Mouse (Mus musculus): ENCODE measurements around the gene Plch2.
"Not testable (repeated sequence)": the region's sequence is repeated elsewhere in the genome, so short reads cannot be mapped to it uniquely, and the experiment has no call there.

Gene Plch2

DNA sequence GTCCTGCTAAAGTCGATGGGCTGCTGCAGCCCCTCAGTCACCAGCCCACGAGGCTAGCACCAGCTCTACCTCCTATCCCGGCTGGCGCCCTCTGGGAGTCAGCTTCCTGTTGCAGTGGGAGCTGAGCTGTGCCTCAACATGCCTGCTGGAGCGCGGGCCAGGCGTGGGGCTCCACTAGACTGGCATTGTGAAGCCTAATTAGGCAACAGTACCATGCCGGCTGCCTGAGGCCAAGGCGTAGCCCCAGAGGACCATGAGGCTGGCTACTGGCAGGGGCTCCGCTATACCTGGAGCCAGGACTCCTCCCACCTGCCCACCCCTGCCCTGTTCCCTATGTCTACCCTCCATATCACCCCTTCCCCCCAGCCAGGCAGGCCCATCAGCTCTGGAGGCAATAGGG, at the start of gene Plch2:
Gene Plch2 (minus strand): TSS at position 61 of the 400 bp plus-strand sequence.
- DNase-seq, result no peak

- no peak for DNase-seq
These were observed 42.0 kb upstream of the Plch2 start for GRCm38 (mm10) chr4:155098572-155098971.

DNA sequence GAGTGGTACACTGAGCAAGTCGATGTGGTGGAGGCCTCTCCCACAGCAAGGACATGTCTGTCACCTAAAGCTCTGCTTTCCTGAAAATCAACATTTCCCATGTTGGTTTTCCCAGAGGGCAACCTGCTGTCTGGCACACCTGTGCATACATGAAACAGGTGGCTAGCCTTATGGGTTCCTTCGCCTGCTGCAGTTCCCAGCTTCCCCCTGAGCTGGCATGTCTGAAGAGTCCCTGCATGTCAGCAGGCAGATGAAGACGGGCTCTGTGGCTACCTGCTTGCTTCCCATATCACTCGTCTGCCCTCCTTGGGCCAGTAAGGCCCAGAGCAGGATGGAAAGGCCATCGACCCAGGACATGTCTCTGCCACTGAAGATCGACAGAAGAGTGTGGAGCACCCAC, 40.9 kb upstream of the Plch2 start:
- DNase-seq, result no peak

GRCm38 (mm10) chr4:155095967-155096366, 39.4 kb upstream of the Plch2 start:
- DNase-seq, result no peak

DNA sequence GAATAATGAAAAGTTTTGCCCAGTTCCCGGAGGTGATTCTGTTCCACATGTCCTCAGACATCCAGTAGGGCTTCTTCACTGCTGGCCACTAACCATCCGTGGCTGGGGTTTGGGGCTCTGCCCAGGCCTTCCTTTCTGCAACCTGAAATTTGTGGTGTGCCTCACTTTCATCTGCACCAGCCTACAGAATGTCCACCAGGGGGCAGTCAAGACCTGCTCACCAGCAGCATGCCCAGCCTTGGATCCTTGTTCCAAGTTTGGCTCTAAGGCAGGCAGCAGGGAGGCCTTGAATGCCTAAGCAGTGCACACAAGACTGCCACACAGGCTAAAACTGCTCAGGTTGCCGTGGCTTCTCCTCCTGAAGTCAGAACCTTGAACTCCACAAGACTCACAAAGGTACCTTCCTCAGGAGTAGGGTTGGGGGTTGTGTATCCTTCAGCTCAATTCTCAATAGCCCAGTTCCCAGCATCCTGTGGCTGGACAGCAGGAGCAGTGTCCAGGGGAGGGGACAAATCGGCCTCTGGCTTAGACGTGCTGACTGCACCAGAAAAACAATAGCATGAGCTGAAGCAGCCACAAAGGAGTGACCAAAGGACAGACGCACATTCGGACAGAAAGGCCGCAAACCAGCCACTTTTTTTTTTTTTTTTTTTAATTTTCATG, 38.8 kb upstream of the Plch2 start:
- DNase-seq, result peak; percentile 89

- peak; percentile 72 to 75 for DNase-seq
These were observed 38.0 kb upstream of the Plch2 start for GRCm38 (mm10) chr4:155094565-155094964.

DNA sequence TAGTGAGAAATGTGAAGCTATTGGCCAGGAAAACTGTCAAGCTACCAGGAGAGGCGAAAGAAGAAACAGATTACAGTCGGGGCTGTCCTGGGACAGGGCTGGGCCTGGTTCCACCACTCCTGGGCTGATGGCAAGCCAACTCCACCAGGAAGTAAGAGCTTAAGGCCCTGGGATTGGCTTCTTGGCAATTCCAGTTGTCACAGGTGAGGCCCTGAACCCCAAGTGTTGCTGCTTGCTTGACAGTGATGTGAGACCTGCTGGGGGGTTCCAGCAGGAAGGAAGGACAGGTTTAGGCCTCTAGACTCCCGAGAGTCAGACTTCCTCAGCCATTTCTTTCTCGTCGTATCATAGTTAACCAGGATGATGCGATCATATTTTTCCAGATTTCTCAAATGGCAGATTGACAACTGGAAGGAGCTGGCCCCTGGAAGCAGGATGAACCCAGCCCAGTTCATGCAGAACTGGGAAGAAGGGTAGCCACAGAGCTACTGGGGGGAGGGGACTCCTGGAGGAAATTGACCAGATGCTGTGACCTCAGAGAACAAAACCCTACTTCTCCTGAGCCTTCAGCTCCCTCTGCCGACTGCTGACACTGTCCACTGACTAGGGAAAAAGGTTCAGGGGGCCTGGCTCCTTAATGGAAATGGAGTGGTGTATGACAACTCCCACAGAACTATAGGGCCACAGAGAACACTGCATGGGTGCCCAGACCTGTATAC, 37.0 kb upstream of the Plch2 start:
- no peak for DNase-seq

DNA sequence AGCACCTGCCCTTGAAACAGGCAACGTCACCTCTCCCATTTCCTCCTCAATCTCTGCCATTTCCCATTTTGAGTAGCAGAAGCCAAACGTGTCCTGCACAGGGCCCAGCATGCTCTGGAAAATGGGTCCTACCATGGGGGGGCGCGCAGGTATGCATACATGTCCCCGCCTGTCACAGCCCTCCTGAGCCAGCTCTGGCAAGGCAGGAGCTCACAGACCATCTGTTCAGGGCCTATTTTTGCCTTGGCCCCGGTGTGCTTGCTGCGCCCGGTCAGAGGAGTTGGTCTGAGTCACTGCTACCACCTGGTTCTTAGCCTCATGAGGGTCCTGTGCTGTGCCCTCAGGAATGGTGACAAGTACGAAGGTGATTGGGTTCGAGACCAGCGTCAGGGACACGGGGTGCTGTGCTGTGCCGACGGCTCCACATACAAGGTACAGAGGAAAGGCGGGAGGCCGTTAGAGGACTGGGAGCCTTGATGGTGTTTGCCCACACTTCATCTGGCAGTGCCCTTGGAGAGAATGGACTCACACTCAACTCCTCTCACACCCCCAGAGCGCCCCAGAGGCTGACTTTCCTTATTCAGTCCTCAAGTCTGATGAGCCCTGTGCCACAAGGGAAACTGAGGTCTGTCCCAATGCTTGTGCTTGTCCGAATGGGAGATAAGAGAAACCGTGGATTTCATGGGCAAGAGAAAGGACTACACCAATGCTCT, 36.3 kb upstream of the Plch2 start:
- no peak for DNase-seq

- no peak for DNase-seq
These were observed 34.3 kb upstream of the Plch2 start for GRCm38 (mm10) chr4:155090688-155091449.

DNA sequence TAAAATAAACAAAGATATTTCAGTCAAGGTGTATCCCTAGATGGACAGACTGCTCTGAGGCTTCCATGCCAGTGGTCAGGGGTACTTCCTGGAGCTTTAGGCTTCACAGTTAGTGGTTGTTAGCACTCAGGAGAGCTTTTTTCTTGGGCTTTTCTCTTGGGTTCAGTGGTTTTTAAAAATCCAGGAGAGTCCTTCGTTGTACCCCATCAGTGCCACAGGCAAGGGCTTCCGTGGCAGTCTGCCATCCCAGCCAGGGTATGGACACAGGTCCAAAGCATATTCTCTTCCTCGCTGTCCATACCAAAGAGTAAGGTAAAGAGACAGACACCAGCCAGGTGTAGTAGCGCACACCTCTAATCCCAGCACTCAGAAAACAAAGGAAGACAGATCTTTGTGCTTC, 33.6 kb upstream of the Plch2 start:
- DNase-seq, result no peak

DNA sequence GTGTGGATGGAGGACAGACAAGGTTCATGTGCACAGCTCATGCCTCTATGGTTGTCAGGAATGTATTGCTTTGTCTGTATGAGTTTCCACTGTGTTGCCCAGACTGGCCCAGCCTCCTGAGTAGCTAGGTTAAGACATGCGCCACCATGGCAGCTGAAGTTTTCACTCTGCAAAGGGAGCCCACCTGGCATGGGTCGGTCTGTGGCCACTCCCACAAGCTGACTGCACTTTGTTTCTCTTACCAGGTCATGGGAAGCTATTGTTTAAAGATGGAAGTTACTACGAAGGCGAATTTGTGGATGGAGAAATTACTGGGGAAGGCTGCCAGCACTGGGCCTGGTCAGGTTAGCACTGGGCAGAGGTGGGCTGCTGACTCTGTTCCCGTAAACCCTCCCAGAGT, 32.7 kb upstream of the Plch2 start:
- no peak for DNase-seq

DNA sequence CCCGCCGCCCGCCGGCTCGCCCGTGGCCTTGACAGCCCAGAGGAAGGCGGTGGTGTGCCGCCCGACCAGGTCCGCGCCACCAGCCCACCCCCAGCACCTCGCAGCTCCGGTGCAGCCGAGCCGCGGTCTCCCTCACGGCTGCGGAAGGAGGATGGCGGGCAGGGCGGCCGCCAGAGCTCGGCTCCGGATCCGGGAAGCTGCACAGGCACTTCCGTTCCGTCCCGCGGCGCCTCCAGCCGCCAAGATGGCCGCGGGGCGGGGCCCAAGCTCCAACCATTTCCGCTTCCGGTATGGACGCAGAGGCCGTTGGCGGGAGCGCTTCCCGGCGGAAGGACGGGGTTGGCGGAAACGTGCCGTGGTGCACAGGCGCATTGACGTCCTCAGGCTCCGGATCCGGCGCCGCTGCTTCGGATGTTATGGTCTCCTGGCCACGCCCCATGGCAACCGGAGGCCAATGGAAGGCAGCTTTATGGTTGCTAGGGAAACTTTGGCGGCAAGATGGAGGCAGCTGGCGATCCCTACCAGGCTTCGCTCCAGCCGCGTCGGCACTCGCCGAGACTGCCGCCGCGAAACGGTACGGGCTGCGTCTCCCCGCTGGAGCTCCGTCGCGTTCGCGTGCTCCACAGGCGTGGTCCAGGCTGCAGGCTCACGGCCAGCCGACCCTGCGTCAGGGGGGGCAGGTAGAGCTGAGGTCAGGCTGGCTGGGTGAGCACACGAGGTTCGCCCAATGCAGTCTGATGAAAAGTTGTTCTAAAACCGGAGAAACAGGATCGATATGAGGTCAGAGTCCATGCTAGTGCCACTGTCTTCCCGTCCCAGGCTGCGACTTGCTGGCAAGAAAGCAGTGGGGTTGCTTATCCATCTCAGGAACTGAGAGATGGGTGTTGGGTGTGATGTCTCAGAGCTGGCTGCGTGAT, 29.8 kb upstream of the Plch2 start, which contains the start of the genes Rer1 and Morn1:
Gene Rer1 (minus strand): TSS at position 275 of the 917 bp plus-strand sequence.
Gene Morn1 (plus strand): TSS at position 470 of the 917 bp plus-strand sequence.
- DNase-seq, result peak; percentile 100

DNA sequence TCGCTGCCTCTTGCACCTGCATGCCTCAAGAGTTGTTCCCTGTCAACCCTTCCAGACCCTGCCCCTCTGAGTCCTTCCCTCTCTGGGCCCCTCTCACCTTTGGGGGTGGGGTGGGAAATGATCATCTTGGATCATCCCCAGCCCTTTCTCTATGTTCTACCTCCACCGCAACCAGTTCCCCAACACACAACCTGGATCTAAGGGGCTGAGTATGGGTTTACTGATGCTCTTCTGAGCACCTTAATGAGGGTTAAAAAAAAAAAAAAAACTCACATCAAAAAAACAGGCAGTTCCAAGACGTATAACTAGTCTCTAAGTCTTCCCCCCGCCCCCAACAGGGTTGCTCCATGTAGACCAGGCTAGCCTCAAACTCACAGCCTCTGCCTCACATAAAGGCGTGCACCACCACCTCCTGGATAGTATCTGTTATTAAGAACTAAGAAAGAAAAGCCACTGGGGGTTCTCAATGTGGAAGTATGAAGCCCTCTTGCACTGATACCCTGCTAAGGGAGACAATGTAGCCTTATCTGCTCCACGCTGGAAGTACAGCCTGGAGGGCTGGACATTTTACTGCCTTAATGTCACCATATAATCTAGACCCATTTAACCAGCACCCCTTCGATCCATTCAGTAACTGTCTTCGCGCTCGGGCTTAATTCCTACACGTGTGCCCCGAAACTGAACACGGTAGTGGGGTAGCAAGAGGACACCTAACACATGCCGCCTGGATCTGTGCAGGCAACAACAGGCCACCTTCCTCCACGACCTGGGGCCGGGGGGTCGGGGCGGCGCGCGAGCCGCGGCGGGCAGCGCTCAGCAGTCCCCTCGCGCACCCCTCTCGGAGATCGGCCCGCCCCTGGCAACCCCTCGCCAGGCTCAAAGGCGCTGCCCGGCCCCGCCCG, 28.9 kb upstream of the Plch2 start:
- no peak for DNase-seq

DNA sequence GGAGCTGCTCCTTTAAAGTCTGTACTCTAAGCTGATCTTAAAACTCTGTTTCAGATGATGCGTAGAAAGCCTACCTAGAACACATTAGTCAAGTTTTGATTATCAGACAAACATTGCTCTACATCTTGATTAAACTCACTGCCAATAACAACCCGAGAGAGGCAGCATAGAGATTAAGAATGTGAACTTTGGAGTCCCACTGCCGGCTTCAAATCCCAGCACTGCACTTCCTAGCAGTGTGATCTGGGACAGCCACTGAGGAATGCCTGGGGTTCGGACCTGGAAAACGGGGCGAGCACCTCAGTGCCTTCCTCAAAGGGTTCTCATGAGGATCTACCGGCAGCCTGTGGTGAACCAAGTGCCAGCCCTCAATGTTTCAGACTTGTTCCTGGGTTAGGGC, 27.8 kb upstream of the Plch2 start:
- no peak for DNase-seq

DNA sequence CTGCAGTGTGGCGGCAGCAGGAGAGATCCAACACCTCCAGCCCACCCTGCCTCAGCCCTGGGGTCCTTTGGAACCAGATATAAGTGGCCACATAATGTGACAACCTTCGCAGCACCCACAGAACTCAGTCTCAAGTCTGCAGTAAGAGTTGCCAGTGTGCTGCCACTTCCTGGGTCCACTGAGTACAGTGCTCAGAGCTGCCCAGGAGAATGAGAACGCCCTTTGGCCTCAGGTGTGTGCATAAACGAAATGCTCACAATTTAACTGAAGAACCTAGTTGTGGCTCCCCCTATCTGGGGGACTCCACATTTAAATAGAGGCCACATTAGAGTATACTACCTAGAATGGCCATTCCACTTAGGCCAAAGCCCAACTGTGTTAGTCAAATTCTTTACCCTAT, 27.0 kb upstream of the Plch2 start:
- DNase-seq, result no peak

- DNase-seq, result no peak
These were observed 23.1 kb upstream of the Plch2 start for GRCm38 (mm10) chr4:155079666-155080065.

DNA sequence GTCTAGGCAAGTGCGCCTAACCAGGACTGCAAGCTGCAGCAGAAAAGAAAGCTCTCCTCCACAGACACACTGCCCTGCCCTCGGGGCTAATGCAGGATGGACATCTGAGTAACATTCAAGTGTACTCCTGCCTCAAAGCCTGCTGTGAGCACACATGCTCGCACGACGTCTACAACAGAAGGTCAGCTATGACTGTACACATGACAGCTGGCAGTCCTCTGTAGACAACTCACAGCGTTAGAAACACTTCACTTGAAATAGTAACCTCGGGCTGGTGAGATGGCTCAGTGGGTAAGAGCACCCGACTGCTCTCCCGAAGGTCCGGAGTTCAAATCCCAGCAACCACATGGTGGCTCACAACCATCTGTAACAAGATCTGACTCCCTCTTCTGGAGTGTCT, 22.2 kb upstream of the Plch2 start:
- not testable (repeated sequence) for DNase-seq

GRCm38 (mm10) chr4:155076677-155077076, 20.1 kb upstream of the Plch2 start:
- no peak for DNase-seq

GRCm38 (mm10) chr4:155075813-155076212, 19.2 kb upstream of the Plch2 start:
- DNase-seq, result no peak

GRCm38 (mm10) chr4:155075137-155075536, 18.6 kb upstream of the Plch2 start:
- DNase-seq, result no peak

- no peak for DNase-seq
These were observed 17.8 kb upstream of the Plch2 start for GRCm38 (mm10) chr4:155074418-155074817.

All from B cell, adult 2 months (primary cell).